Mouse (Mus musculus) embryo, embryonic 11 days (tissue): ENCODE measurements around the gene Stap1.

Experiments used
- DNase-seq: peaks from one replicate; pipeline ENCODE4 v3.0.0-alpha.2; 2015

Gene Stap1

GRCm38 (mm10) chr5:86129828-86130227 is 58.3 kb downstream of the Stap1 start:
- no peak for DNase-seq
